Mouse (Mus musculus): ENCODE results near the gene Rev1.

Rev1 gene

GRCm38 (mm10) chr1:38129501-38130267, at the start of gene Rev1:
Rev1 (minus strand) TSS chr1:38129801.
- peak; percentile 94 to 98 for DNase-seq

GRCm38 (mm10) chr1:38178929-38179328, 49.3 kb upstream of the Rev1 start:
- DNase-seq, result no peak

- no peak for DNase-seq
These were observed 46.5 kb upstream of the Rev1 start for GRCm38 (mm10) chr1:38176077-38176476.

- no peak for DNase-seq
These were observed 42.3 kb upstream of the Rev1 start for GRCm38 (mm10) chr1:38171874-38172273.

GRCm38 (mm10) chr1:38165696-38166095, 36.1 kb upstream of the Rev1 start:
- no peak for DNase-seq

- DNase-seq, result no peak
These were observed 20.5 kb upstream of the Rev1 start for GRCm38 (mm10) chr1:38150086-38150485.

- no peak for DNase-seq
These were observed 16.4 kb upstream of the Rev1 start for GRCm38 (mm10) chr1:38146008-38146407.

- no peak for DNase-seq
These were observed 11.8 kb upstream of the Rev1 start for GRCm38 (mm10) chr1:38141371-38141770.

- DNase-seq, result no peak
These were observed 11.3 kb upstream of the Rev1 start for GRCm38 (mm10) chr1:38140911-38141310.

GRCm38 (mm10) chr1:38139396-38139795, 9.8 kb upstream of the Rev1 start:
- DNase-seq, result no peak

GRCm38 (mm10) chr1:38132942-38133341, 3.3 kb upstream of the Rev1 start:
- no peak for DNase-seq

- no peak for DNase-seq
These were observed 1.3 kb upstream of the Rev1 start for GRCm38 (mm10) chr1:38130715-38131483.

- peak; percentile 65 to 74 for DNase-seq
These were observed 623 bp downstream of the Rev1 start for GRCm38 (mm10) chr1:38128919-38129436.

GRCm38 (mm10) chr1:38127036-38127435, 2.6 kb downstream of the Rev1 start:
- no peak for DNase-seq

- DNase-seq, result no peak
These were observed 3.2 kb downstream of the Rev1 start for GRCm38 (mm10) chr1:38126426-38126825.

GRCm38 (mm10) chr1:38124261-38124660, 5.3 kb downstream of the Rev1 start:
- DNase-seq, result no peak

GRCm38 (mm10) chr1:38120877-38121276, 8.7 kb downstream of the Rev1 start:
- no peak for DNase-seq

- DNase-seq, result no peak
These were observed 11.0 kb downstream of the Rev1 start for GRCm38 (mm10) chr1:38118624-38119023.

GRCm38 (mm10) chr1:38109786-38110185, 19.8 kb downstream of the Rev1 start:
- no peak for DNase-seq

- DNase-seq, result no peak
These were observed 25.8 kb downstream of the Rev1 start for GRCm38 (mm10) chr1:38103813-38104212.

- no peak for DNase-seq
These were observed 26.4 kb downstream of the Rev1 start for GRCm38 (mm10) chr1:38103214-38103613.

- no peak for DNase-seq
These were observed 48.3 kb downstream of the Rev1 start for GRCm38 (mm10) chr1:38081316-38081715.

GRCm38 (mm10) chr1:38071326-38071725, 58.3 kb downstream of the Rev1 start:
- no peak for DNase-seq

- DNase-seq, result peak; percentile 33 to 44
These were observed 62.3 kb downstream of the Rev1 start for GRCm38 (mm10) chr1:38067276-38067675.

Measured in cerebellum, postnatal 36 days (tissue).